Mouse (Mus musculus): ENCODE results near the gene Ryr1.
"Not testable (repeated sequence)": the region's sequence is repeated elsewhere in the genome, so short reads cannot be mapped to it uniquely, and the experiment has no call there.

The Ryr1 gene

DNA sequence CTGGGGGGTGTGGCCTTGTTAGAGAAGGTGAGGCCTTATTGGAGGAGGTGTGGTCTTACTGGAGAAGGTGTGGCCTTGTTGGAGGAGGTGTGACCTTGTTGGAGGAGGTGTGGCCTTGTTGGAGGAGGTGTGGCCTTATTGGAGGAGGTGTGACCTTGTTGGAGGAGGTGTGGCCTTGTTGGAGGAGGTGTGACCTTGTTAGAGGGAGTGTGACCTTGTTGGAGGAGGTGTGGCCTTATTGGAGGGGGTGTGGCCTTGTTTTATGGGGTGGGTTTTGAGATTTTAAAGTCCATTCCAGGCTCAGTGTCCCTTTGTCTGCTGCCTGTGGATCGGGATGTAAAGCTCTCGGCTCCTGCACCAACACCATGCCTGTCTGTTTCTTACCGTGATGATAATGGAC is 40.6 kb downstream of the Ryr1 start:
- no peak for DNase-seq (ENCODE audit: low spot score in 2 of 2)

DNA sequence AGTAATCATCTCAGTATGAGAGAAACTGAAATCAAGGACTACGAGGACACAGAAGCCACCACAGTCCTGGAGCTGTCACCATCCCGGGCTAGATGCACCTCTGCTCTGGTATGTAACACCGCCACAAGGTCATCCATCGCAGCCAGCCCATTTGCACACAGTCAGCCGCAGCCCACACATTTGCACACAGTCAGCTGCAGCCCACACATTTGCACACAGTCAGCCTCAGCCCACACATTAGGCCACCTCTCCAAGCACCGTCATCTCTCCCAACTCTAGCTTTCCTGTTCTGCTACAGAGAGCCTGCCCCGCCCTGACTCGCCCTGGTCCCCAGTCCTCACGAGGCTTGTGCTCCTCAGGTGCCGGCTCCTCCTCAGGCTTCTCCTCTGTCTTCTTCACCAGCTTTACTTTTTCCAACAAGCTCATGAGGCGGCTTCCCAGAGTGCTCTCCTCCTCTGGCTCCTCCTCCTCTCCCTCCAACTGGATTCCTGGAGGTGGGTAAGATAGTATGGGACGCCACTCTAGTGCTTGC is 45.5 kb downstream of the Ryr1 start:
- DNase-seq (ENCODE audit: low spot score in 2 of 2): no peak

DNA sequence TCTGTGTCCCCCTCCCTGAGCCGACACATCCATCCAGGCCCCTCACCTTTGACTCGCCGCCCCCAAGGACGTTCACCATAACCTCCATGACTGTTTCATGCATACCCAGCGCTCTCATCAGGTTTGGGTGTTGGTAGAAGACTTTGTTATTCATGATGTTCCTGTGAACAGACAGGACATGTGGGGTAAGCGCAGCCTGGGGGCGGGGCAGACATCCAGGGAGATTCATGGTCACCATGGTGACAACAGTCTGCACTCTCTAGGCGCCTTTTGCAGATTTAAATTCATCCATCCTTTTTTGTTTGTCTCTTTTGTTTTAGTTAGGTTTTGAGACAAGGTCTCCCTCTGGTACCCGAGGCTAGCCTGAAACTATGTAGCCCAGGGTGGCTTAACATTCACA is 48.0 kb downstream of the Ryr1 start:
- DNase-seq (ENCODE audit: low spot score in 2 of 2): no peak

DNA sequence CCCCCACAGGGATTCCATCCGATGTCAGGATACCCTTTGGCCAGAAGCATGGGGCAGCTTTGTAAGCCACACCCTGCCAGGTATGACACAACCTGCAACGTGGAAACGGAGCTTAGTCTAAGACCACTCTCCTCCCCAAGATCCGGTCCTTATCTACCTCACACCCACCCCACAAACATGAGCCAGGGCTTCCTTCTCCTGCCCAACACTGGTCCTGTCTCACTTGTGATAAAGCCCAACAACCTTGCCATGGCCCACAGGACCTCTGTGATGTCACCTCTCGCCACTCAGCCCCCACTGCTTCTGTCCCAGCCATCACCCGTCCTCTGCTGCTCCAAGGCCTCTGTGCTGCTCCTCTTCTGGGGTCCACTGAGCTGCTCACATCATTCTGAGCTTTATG is 49.8 kb downstream of the Ryr1 start:
- DNase-seq (ENCODE audit: low spot score in 2 of 2): no peak

DNA sequence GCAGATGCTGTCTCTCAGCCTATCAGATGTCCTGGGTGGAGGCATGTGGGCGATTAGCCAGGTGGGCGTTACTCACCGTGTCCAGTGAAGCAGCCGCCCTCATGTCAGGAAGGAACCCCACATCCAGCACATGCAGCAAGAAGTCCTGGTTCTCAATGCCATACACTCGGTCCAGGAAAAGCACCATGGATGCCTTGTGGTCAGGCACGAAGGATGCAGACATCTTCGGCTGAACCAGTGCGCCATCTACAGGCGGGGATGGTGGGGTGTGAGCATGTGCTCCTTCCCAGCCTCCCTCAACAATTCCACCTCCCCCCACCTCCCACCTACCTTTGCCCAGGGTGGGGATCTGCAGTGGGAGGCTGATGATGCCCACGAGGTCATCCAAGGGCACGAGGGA is 52.3 kb downstream of the Ryr1 start:
- DNase-seq (ENCODE audit: low spot score in 2 of 2): peak in 1 of 2 experiments; percentile 17

DNA sequence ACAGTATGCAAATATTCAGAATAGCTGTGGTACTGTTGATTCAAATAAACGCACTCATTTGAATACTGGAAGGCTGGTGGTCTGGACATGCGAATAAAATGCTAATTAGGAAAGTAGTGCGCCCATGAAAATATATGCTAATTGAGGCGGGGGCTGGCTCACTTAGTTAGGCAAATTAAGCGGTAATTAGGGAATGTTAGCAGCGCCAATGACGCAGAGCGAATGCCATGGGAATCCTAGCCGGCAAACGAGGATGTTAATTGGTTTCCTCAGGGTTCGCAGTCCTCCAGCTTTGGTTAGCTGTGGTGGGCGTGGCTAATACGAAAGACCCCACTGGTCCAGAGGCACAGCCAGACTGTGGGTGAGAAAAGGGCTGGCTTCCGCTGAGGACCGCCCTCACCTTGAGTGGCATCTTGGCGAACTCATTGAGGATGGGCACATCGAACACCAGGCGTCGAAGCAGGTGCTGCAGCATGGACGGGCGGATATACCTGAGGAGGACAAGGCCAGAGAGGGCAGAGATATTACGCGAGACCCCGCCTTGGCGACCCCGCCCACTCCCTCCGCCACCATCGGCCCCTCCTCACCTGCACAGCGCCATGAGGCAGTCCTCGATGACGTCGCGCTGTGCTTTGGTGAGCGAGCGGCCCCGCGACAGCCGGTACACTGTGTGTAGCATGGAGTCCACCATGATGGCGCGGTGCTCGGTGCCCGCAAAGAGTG is 53.6 kb downstream of the Ryr1 start:
- no peak for DNase-seq (ENCODE audit: low spot score in 2 of 2)

DNA sequence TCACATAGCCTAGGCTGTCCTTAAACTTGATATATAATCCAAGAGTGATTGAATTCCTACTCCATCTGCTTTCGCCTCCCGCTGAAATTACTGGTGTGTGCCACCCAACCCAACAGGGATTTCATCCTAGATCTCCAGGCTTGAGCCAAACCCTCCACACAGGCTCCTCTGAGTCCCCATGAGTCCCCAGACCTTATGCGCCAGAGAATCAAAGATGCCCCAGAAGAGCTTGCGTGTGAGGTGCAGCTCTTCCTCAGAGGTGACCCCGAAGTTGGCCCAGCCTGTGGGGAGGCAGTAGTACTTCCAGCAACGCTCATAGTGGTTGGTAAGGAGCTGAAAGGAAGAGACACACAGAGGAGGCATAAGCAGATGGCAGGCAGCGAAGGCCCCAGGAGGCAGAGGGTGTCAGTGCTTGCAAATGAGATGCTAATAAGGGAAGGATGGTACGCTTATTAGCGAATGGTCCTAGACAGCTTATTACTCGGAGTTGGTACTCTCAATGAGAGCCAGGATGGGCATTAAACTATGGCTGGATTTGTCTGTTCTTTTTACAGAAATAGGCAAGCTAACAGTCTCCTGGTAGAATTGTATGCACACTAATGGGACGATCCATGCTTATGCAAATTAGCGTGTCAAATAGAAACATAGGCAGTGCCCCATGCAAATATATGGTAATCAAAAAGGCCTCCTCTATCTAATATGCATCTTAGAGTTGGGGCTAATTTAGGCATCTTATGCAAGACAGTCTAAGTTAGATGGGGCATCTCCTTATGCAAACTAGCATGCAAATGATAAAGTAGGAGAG is 54.4 kb downstream of the Ryr1 start:
- DNase-seq (ENCODE audit: low spot score in 2 of 2): no peak

DNA sequence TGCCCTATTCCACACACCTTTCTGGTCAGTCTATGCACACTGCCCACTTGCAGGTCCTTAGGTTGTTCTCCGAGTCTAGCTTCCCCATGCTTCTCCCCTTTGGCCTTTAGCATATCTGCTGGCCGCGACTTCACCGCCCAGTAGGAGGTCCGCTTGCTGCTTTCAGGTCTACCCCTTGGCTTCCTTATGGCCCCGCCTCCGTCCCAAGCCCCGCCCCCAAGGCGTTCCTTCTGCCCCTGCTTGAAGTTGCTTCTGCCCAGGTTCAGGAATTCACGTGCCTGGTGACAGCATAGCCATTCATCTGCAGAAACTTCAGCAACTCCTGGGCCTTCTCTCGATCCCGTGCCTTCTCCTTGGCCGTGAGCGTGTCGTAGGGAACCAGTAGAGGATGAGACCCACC is 57.2 kb downstream of the Ryr1 start:
- no peak for DNase-seq (ENCODE audit: low spot score in 2 of 2)

DNA sequence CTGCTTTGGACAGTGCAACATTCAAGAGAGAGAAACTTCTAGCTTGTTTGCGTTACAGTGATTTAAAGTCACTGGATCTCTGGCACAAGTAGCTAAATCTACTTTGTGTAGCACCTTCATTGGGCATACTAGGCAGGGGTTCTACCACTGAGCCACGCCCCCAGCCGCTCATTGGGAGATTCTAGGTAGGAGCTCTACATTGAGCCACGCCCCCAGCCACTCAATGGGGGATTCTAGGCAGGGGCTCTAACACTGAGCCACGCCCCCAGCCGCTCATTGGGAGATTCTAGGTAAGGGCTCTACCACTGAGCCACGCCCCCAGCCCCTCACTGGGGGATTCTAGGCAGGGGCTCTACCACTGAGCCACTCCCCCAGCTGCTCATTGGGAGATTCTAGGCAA is 61.5 kb downstream of the Ryr1 start:
- DNase-seq (ENCODE audit: low spot score in 2 of 2): not testable (repeated sequence)

DNA sequence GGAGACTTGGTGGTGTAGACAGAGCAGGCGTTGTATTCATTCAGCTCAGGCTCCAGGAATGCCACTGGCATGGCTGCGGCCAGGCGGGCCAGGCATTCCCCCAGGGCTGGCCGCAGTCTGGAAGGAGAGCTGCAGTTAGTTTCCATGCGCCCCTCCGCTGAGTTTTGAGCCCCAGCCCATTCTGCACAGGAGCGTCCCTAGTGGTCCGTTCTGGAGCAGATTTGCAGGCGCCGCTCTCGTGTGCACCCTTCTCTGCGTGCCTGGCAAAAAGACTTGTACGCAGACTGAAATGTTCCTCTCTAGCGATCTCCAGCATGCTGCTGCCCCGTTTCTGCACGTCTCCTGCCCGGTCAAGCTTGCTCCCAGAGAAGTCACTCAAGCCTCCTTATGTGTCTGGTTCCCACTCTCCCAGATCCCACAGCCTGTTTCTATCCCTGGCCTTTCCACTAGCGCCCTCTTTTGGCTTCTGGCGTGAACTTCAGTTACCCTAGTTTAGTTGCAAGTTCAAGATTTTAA is 63.4 kb downstream of the Ryr1 start:
- no peak for DNase-seq (ENCODE audit: low spot score in 2 of 2)

DNA sequence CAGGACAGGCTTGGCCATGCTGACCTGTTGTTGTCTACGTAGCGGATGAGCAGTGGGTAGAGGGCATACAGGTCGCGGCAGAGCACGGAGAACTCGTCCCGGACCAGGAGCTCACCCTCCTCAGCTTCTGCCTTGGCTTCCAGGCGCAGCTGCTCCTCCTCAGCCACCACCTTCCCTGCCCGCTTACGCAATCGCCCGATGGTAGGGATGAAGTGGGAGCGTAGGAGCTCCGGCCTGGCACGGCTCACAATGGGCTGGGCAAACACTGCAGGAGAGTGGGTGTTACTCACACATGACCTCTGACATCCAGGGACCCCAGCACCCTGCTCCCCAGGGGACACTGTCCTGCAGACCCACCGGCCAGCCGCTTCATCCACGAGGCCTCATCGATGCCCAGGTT is 65.5 kb downstream of the Ryr1 start:
- DNase-seq (ENCODE audit: low spot score in 2 of 2): no peak

DNA sequence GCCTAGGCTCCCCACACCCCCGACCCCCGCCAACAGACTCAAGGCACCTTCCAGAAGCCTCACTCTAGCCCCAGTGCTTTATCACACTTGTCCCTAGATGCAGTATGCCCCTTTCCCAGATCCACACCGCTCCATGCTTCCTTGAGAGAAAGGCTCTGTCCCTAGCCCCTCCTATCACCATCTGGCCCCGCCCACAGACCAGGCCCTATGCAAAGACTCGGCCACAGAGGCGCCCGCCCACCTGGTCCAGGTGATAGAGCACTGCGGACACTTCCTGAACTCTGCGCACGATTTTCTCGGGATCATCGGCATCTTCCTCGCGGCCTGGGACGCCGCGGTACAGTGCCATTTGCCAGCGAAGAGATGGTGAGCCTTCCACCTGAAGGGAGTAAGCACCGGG is 72.2 kb downstream of the Ryr1 start:
- DNase-seq (ENCODE audit: low spot score in 2 of 2): no peak

DNA sequence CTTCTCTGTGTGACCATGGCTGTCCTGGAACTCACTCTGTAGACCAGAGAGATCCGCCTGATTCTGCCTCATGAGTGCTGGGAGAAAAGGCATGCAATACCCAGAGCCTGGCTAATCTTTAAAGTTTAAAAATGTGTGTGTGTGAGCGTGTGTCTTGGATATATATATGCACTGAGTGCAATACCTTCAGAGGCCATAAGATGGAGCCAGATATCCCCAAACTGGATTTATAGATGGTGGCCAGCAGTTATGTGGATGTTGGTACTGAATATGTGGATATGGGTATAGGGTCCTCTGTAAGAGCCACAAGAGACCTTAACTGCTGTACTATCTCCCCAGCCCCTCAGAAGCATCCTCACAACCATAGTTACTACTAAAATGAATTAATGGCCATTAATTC is 74.2 kb downstream of the Ryr1 start:
- DNase-seq (ENCODE audit: low spot score in 2 of 2): peak in 1 of 2 experiments; percentile 40

DNA sequence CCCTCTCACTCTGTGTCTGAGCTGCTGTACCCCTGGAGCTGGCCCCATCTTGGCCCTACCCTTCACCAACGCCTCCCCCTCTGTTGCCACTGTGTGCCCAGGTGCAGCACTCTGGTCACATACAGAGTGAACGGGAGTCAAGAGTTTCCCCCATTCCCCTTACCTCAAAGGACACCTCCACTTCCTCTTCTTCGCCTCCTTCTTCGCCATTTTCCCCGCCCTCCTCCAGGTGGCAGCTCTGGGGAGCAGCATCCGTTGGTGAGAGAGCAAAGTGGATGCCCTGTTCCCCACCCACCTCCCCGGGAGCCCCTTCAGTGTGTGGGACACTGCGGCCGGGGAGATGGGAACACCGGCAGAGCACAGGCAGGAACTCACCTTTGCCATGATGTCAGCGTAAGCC is 76.4 kb downstream of the Ryr1 start:
- DNase-seq (ENCODE audit: low spot score in 2 of 2): peak; percentile 27 to 37

DNA sequence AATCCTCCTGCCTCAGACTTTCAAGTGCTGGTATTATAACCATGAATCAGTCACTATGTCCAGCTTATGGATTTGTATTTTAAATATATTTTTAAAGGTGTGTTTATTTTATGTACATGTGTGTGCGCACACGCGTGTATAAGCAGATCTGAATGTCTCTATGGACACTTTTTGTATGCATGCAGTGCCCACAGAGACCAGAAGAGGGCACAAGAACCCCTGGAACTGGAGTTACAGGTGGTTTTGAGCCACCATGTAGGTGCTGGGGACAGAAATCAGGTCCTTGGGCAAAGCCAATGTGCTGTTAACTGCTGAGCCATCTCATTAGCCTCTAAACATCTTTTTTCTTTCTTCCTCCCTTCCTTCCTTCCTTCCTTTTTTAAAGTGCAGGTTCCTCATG is 76.9 kb downstream of the Ryr1 start:
- no peak for DNase-seq (ENCODE audit: low spot score in 2 of 2)

DNA sequence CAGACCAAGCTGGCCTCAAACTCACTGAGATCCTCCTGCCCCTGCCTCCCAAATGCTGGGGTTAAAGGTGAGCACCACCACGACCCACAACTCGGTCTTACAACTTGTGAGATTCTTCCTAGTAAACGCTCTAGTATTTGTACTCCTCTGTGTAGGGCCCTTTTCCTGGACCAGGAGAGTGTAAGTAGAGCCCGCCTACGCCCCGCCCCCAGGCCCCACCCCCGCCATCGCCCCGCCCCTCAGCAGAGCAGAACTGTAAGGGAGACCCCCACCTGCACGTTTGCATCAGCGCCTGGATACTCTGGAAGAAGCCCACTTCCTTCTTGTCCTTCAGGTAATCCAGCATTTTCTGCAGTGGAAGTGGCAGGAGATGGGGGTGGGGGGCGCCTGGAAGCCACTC is 78.4 kb downstream of the Ryr1 start:
- DNase-seq (ENCODE audit: low spot score in 2 of 2): no peak

DNA sequence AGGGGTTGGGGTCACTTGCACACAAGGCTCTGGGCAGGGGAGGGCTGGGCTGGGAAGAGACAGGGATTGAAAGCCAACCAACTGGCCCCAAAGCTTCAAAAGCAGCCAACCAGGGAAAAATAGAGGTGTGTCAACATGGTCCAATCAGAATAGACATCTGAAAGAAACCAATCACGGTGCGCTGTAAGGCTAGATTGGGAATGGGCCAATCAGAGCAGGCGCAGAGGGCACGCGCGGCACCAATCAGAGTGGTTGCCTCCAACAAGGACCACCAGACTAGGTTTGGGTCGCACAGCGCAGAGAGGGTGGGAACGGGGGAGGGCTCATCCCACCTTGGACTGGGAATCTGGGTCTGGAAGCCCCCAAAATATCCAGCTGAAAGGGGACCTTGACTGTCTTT is 80.7 kb downstream of the Ryr1 start:
- no peak for DNase-seq (ENCODE audit: low spot score in 2 of 2)

DNA sequence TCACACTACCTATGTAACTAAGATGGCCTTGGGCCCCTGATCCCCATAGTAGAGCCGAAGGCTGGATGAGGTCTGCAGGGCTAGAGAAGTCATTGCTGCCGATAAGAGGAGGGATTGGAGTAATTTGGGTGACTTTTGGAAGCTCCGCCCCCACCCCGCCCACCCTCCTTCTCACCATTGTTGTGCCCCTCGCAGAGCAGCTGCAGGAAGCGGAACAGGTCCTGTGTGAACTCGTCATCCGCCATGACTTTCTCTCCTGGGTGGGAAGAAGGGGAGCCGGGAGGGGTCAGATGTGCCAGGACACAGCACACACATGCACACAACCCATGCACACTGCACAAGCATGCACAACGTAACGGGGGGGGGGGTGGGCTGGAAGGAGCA is 81.3 kb downstream of the Ryr1 start:
- DNase-seq (ENCODE audit: low spot score in 2 of 2): no peak

DNA sequence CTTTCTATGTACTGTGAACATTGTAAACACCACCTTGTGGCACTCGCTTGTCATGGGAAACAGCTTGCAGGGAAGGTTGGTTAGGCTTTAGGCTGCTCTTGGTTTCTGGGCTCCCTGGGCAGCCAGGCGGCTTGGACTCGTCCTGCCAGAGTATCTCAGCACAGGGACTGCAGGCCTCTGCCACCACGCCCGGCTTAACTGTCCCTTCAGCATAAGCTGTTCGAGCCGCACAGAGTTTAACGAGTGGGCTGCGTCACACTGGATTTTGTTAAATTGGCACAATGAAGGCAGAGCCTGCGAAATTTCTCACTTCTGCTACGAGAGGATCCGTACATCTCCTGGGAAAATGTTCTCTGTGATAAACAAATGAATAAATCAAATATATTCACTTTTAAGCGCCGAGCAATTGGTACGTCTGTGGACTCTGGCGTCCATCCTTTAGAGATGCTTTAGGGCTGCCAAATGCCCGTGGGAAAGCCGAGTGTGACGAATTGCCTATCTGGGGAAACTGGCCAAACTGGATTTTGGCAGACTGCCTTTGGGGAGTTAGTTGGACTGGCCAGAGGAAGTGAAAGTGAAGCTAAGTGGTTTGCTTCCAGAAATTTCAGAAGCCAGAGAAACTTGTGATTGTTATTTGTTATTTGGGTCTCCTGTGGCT is 81.8 kb downstream of the Ryr1 start:
- no peak for DNase-seq (ENCODE audit: low spot score in 2 of 2)

DNA sequence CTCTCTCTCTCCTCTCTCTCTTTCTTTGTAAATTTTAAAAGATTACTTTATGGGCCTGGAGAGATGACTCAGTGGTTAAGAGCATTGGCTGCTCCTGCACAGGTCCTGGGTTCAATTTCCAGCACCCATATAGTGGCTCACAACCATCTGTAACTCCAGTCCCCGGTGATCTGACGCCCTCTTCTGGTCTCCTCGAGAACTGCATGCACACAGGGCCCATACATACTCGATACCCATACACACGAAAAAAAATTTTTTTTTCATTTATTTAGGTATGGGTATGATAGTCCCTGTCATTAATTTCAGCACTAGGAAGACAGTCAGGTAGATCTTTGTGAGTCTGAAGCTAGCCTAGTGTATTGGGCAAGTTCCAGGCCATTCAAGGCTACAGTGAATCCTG is 83.8 kb downstream of the Ryr1 start:
- DNase-seq (ENCODE audit: low spot score in 2 of 2): no peak

DNA sequence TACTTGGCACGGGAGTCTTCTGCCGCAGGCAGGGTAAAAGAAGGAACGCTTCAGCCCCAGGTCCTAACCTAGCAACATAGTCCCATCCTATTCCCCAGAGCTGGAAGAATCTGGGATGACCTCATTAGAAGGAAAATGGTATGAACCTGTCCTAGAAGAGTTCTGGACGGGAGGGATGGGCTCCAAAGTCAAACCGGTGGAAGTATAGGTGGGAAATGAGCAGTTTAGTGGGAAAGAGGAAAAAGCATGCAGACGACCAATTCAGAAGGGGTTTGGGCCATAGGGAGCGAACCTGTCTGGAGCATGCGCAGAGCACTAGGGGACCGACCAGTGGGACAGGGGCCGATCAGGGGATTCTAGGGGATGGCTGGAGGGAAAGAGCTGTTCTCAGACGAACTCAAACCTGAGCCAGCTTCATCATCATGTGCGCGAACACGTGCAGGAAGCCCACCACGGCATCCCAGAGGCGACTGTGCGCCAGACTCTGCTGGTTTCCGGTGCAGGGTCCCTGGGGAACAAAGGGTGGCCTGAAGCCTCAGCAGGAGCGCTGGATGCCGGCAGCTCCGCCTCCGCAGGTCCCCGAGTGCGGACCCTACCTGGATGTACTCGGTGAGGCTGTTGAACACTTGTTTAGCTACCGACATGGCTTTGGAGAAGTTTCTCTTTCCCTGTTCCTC is 84.9 kb downstream of the Ryr1 start:
- peak; percentile 34 to 38 for DNase-seq (ENCODE audit: low spot score in 2 of 2)

DNA sequence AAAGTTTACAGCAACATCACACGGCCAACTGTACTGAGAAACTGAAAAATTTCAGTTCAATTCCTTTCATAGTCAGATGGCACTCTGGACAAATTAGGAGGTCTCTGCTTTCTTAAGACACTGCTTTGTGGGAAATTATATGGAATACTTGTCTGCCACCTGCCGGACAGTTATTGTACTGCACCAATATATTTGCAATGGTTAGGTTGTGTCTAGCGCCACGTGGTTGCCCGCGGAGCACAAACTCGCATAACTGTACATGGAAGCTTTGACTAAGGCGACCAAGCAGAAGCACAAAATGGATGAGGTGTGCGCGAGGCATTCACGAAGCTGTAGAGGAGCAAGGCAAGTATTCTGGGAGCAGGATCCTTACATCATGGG is 85.4 kb downstream of the Ryr1 start:
- DNase-seq (ENCODE audit: low spot score in 2 of 2): peak; percentile 77 to 89

Data from thymus, postnatal 10 days (tissue).